Mouse (Mus musculus): Measurements from ENCODE around the gene Hs3st4. TPM values are rescaled to one million over a fixed set of nuclear protein-coding genes. Genes with fewer than 3 reads are reported as not detected.

The Hs3st4 gene
- polyA plus RNA-seq, 1 experiment from 2014 or later = 0.89 TPM

DNA sequence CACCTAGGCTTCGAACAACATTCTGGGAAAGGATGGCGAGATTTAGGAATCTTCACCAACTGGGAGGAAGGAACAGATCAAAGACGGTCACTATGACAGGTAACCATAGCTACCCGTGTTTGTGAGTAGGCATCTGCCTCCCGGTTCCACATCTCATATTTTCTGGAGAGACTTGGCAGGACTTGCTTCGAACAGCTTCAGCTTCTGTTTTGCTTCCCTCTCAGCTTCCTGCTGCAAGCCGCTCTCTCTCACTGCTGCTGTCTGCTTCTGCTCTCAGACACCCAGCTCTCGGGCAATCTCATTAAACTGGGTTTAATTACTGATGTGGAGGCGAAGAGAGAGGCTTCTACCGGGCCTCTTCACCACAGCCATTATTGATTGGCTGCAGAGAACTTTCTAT is 237.9 kb downstream of the Hs3st4 start:
- WGBS = 70% methylated on average over 10 of the region's 10 CpGs

DNA sequence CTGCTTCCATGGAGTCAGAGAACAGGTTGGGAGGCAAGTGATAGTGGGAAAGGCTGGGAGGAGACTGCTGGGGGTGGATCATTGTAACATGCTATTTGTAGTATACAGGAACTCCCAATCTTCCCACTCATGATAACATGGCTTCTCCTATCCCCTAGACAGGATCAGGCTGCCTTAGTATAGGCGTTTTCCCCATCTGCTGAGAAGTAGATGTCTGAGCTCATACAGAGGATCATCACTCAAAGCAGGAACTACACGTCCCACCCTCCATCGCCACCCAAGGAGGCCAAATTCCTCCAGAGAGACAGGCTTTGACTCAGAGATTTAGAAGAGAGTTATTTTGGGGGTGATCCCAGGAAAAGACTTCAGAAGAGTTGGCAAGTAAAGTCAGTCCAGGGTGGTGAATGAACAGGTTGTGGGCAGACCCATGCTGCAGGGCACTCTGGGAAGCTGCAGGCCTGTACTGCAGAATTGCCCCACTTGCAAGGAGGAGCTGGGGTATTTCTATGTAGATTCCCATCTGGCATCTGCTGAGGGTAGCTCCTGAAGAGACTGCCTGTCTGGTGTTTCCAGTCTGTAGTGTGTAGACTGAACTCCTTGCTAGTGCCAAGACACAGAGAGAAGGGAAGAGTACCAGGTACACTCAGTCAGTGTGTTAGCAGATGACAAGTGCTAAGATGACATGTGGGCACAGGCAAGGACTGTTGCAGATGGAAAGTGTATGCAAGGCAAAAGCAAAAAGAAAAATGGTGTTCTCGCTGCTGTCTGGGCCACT is 255.4 kb downstream of the Hs3st4 start:
- Histone ChIP-seq H3K4me1 (replicated peaks) (peaks cover 17% of the 10 kb centered on the region), H3K27me3 (replicated peaks) (no peaks in the 10 kb centered on the region), H3K4me2 (no peak overlapping the region), H3K4me3 (no peak overlapping the region), H3K9me3 (replicated peaks) (no peaks in the 10 kb centered on the region), H3K36me3 (no peaks in the 10 kb centered on the region), H3K27ac (ENCODE audit: poor library complexity, severe bottlenecking) (no peak overlapping the region), H3K9ac (no peak overlapping the region)
- no peak for ATAC-seq (ENCODE audit: insufficient number of reproducible peaks, low FRiP score)
- WGBS = 63% methylated on average over 4 of the region's 4 CpGs

More for the DNA sequence above, 237.9 kb downstream of the Hs3st4 start:
- Histone ChIP-seq H3K27me3 (replicated peaks) (no peaks in the 10 kb centered on the region), H3K4me3 (no peak overlapping the region), H3K9me3 (replicated peaks) (no peaks in the 10 kb centered on the region), H3K36me3 (no peaks in the 10 kb centered on the region), H3K4me1 (replicated peaks) (peaks cover 4% of the 10 kb centered on the region; the same call in 1 of the 2 replicates), H3K9ac (no peak overlapping the region), H3K4me2 (no peak overlapping the region), H3K27ac (ENCODE audit: poor library complexity, severe bottlenecking) (no peak overlapping the region)
- no peak for ATAC-seq (ENCODE audit: insufficient number of reproducible peaks, low FRiP score)

DNA sequence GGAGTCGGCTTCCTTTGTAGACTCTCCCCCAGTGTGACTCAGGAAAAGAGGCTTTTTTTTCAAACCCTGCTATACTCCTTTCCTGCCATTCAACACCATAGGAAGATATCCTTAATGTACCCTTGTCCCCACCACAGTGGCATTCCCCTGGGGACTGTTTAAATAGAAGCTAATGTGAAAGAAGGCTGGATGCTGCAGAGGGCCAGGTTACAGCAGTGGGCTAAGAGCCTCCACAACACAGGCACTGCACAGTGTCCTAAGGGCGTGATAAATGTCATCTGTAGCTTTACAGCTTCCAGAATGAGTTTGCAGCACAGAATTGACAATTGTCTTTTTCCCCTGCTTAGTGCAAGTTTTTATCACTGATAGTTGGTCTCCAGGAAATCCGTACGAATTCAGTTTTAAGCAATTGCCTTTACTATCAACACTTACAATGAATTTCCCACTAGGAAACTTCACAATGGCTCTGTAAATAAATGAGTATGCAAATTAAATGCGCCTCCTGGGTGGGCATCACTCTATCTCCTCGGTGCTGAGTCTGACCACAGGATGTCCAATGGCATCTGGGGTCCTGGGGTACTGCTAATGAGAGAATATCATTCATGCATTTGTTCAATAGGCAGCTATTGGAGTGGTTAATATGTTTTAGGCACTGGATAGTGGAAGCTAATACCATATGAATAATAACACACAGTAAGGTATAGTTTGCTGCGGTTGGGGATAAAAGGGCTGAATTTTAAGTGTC is 257.4 kb downstream of the Hs3st4 start:
- Histone ChIP-seq H3K9ac (no peak overlapping the region), H3K27ac (ENCODE audit: poor library complexity, severe bottlenecking) (no peak overlapping the region), H3K9me3 (replicated peaks) (no peaks in the 10 kb centered on the region), H3K36me3 (no peaks in the 10 kb centered on the region), H3K4me1 (replicated peaks) (peaks cover 17% of the 10 kb centered on the region), H3K27me3 (replicated peaks) (no peaks in the 10 kb centered on the region), H3K4me2 (no peak overlapping the region), H3K4me3 (no peak overlapping the region)
- ATAC-seq (ENCODE audit: insufficient number of reproducible peaks, low FRiP score) = no peak
- WGBS = 38% methylated on average over 7 of the region's 7 CpGs

DNA sequence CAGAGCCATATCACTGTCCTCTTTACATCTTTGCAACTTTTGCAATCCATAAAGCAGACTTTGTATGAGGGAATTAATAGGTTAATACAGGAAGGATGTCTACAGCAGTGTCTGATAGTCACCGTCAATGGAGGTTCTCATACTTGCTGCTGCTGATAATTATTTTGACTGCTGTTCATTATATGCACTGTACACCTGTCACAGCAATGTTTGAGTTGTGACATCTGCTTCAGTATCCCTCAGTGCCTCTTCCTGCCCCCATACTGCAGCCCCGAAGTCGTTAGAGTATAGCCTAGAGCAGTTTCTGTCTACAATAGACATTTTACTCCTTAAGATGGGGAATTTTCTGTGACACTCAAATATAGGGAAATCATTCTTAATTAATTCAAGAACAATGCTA is 267.2 kb downstream of the Hs3st4 start:
- WGBS = 64% methylated on average over 3 of the region's 3 CpGs
- no peaks in the 10 kb centered on the region for H3K4me1 ChIP-seq (replicated peaks)
- H3K27ac ChIP-seq (ENCODE audit: poor library complexity, severe bottlenecking) = no peak overlapping the region
- no peaks in the 10 kb centered on the region for H3K36me3 ChIP-seq
- H3K9me3 ChIP-seq (replicated peaks) = no peaks in the 10 kb centered on the region
- no peak for ATAC-seq (ENCODE audit: insufficient number of reproducible peaks, low FRiP score)
- H3K27me3 ChIP-seq (replicated peaks) = no peaks in the 10 kb centered on the region
- no peak overlapping the region for H3K4me2 ChIP-seq
- no peak overlapping the region for H3K4me3 ChIP-seq
- no peak overlapping the region for H3K9ac ChIP-seq

DNA sequence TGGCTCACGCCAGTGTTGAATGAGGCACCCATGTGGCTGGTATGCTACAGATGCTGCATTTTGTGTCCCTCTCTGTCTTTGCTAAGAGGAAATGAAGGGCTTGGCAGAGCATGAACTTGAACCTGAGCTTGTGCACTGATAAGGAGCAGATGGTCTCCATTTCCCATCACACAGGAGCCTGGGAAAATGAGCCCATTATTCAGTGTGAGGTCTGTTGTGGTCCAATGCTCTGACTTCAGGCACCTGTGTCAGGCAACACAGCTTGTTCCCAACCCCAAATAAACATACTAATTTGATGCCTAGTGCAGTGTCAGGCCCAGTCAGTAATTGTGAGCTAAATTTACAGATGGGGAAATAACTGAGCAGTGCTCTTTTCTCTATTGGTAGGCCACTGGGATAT is 267.9 kb downstream of the Hs3st4 start:
- WGBS = 72% methylated on average over 1 of the region's 1 CpGs
- ATAC-seq (ENCODE audit: insufficient number of reproducible peaks, low FRiP score) = no peak
- no peaks in the 10 kb centered on the region for H3K27me3 ChIP-seq (replicated peaks)

DNA sequence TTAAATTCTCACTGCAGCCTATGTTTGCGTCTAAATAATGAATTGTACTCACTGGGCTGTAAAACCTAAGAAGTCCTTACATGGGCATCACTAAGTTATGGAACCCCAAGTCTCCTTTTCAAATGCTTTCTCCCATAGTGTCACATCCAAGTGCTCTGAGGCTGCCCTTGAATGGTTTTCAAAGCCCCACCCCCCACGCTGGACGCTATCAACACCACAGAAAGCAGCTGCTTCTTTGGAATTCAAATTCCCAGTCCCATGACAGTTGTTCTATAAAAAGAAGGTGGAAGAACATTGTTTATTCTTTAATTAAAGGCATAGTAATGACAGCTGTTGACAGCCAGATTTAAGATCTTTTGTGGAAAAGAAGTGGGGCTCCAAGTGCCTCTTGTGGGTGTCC is 275.8 kb downstream of the Hs3st4 start:
- no peak; the same call in none of the 2 replicates for ATAC-seq (ENCODE audit: insufficient number of reproducible peaks, low FRiP score)

More for the DNA sequence above, 267.9 kb downstream of the Hs3st4 start:
- H3K4me3 ChIP-seq = no peak overlapping the region
- no peaks in the 10 kb centered on the region for H3K9me3 ChIP-seq (replicated peaks)
- no peaks in the 10 kb centered on the region for H3K36me3 ChIP-seq
- no peak overlapping the region for H3K27ac ChIP-seq (ENCODE audit: poor library complexity, severe bottlenecking)
- no peak overlapping the region for H3K4me2 ChIP-seq
- H3K4me1 ChIP-seq (replicated peaks) = no peaks in the 10 kb centered on the region
- no peak overlapping the region for H3K9ac ChIP-seq

DNA sequence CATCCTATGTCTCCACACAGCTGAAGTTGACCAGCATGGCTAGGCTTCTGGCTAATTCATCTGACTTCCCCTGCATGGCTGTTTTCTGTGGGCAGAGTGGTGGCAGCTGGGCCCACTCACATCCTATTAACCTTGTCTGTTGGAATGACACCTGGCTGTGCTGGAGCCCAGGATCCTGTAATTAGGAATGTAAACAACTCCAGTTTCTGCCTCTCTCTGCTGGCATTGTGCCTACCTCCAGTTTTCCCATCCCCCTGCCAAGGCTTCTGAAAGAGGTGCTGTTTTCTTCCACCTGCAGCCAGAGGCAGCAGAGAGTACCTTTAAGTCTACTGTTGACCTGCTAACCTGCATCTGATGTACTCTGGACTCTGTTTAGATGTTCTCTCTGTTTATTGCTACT is 288.1 kb downstream of the Hs3st4 start:
- H3K4me1 ChIP-seq (replicated peaks) = no peaks in the 10 kb centered on the region
- H3K27ac ChIP-seq (ENCODE audit: poor library complexity, severe bottlenecking) = no peak overlapping the region
- no peak for ATAC-seq (ENCODE audit: insufficient number of reproducible peaks, low FRiP score)
- no peak overlapping the region for H3K4me2 ChIP-seq
- no peaks in the 10 kb centered on the region; the same call in 1 of the 2 replicates for H3K9me3 ChIP-seq (replicated peaks)
- no peak overlapping the region for H3K4me3 ChIP-seq
- no peaks in the 10 kb centered on the region for H3K36me3 ChIP-seq
- H3K9ac ChIP-seq = no peak overlapping the region
- H3K27me3 ChIP-seq (replicated peaks) = no peaks in the 10 kb centered on the region

More for the DNA sequence above, 275.8 kb downstream of the Hs3st4 start:
- 45% methylated on average over 3 of the region's 3 CpGs for WGBS
- H3K4me1 ChIP-seq (replicated peaks) = peaks cover 10% of the 10 kb centered on the region
- H3K9me3 ChIP-seq (replicated peaks) = no peaks in the 10 kb centered on the region
- H3K36me3 ChIP-seq = no peaks in the 10 kb centered on the region
- no peak overlapping the region for H3K4me2 ChIP-seq
- no peak overlapping the region for H3K4me3 ChIP-seq
- H3K27me3 ChIP-seq (replicated peaks) = no peaks in the 10 kb centered on the region
- H3K27ac ChIP-seq (ENCODE audit: poor library complexity, severe bottlenecking) = peak overlapping the region; percentile 40
- no peak overlapping the region for H3K9ac ChIP-seq

DNA sequence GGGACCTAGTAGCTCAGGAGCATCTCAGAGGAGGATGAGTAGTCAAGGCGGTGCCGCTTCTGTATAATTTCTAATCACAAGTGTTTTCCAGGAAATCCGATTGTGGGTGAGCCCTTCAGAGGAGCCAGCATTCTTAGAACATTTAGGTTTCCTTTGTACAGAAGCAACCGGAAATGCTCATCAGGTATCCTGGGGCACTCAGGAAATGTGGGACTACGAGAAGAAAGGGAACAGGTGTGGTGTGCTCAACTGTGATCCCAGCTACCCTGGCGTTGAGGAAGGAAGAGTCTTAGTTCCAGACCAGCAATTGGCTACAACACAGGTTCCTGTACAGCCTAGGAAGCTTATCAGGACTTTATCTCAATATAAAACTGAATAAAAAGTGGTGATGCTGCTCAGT is 307.2 kb downstream of the Hs3st4 start:
- Histone ChIP-seq H3K27ac (ENCODE audit: poor library complexity, severe bottlenecking) (no peak overlapping the region), H3K9ac (no peak overlapping the region), H3K9me3 (replicated peaks) (no peaks in the 10 kb centered on the region), H3K36me3 (no peaks in the 10 kb centered on the region), H3K4me1 (replicated peaks) (no peaks in the 10 kb centered on the region), H3K4me2 (no peak overlapping the region), H3K4me3 (no peak overlapping the region), H3K27me3 (replicated peaks) (no peaks in the 10 kb centered on the region)
- WGBS = 72% methylated on average over 6 of the region's 6 CpGs
- no peak for ATAC-seq (ENCODE audit: insufficient number of reproducible peaks, low FRiP score)

DNA sequence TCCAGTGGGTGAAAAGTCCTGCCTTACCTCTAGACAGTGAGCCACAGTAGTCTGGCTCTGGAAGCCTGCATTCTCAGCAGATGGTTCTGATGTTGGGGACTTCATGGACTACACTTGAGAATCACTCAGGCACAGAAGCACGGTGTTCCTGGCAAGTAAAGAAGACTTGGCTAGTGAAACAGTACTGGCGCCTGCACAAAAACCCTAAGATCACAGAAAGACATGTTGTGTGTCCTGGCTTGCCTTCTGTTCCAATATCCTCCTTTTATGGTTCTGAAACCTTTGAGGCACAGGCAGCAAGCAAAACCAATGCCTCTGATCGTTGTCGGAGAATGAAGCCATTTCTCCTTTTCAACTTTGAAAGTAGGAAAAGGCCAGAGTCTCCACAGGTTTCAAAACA is 336.8 kb downstream of the Hs3st4 start:
- H3K36me3 ChIP-seq = no peaks in the 10 kb centered on the region
- no peaks in the 10 kb centered on the region for H3K27me3 ChIP-seq (replicated peaks)
- H3K4me3 ChIP-seq = no peak overlapping the region
- H3K9ac ChIP-seq = no peak overlapping the region
- H3K9me3 ChIP-seq (replicated peaks) = no peaks in the 10 kb centered on the region
- WGBS = 86% methylated on average over 4 of the region's 4 CpGs
- H3K27ac ChIP-seq (ENCODE audit: poor library complexity, severe bottlenecking) = no peak overlapping the region
- no peak for ATAC-seq (ENCODE audit: insufficient number of reproducible peaks, low FRiP score)
- H3K4me2 ChIP-seq = no peak overlapping the region
- H3K4me1 ChIP-seq (replicated peaks) = no peaks in the 10 kb centered on the region

DNA sequence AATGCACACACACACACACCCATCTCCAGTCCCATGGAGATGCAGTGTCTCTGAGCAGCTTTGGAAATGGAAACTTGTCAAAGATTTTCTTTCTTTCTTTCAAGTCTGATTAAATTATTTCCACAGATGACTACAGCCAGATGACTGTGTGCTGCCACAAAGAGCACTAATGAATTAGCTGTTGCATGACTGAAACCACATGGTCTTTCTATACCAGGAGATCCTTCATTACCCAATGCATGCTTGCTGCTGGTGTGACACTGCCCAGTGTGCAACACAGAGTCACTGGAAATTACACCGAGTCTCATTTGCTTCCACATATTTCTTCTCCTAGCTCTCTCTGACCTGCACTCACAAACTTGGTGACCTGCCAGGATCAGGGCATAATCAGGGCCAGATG is 353.0 kb downstream of the Hs3st4 start:
- H3K9ac ChIP-seq = no peak overlapping the region
- no peaks in the 10 kb centered on the region for H3K27me3 ChIP-seq (replicated peaks)
- no peak overlapping the region for H3K27ac ChIP-seq (ENCODE audit: poor library complexity, severe bottlenecking)
- H3K36me3 ChIP-seq = no peaks in the 10 kb centered on the region
- no peak overlapping the region for H3K4me2 ChIP-seq
- no peaks in the 10 kb centered on the region for H3K9me3 ChIP-seq (replicated peaks)
- ATAC-seq (ENCODE audit: insufficient number of reproducible peaks, low FRiP score) = no peak
- WGBS = 66% methylated on average over 1 of the region's 1 CpGs
- no peaks in the 10 kb centered on the region for H3K4me1 ChIP-seq (replicated peaks)
- no peak overlapping the region for H3K4me3 ChIP-seq

DNA sequence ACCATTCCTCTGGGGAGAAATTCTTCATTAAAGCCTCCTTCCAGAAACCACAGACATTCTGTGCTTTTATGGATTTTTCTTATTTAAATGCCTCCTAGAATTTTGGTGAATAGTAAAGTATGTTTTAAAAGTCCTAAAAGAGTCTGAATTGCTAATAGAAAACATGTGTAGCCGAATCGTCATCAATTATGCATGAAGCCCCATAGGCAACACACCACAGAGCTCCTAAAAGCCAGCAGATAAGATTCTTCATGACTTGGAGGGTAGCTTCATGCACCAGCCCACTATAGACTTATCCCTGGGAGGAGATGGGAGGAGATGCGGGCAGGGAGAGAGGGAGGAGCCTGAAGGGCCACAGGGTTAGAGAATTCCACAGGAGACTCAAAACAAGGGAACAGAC is 358.8 kb downstream of the Hs3st4 start:
- no peaks in the 10 kb centered on the region for H3K4me1 ChIP-seq (replicated peaks)
- no peak overlapping the region for H3K4me2 ChIP-seq
- H3K27ac ChIP-seq (ENCODE audit: poor library complexity, severe bottlenecking) = no peak overlapping the region
- no peak for ATAC-seq (ENCODE audit: insufficient number of reproducible peaks, low FRiP score)
- H3K4me3 ChIP-seq = no peak overlapping the region
- no peak overlapping the region for H3K9ac ChIP-seq
- no peaks in the 10 kb centered on the region for H3K36me3 ChIP-seq
- no peaks in the 10 kb centered on the region for H3K27me3 ChIP-seq (replicated peaks)
- WGBS = 72% methylated on average over 3 of the region's 3 CpGs
- no peaks in the 10 kb centered on the region for H3K9me3 ChIP-seq (replicated peaks)
